Mouse (Mus musculus): ENCODE results near the gene Gm6583.

- TF ChIP-seq POLR2A (IDR thresholded peaks at IDR 0.05; ENCODE audit: borderline replicate concordance, extremely low read depth, insufficient read depth, insufficient read length, poor library complexity, severe bottlenecking) (no peak), CTCF (IDR thresholded peaks at IDR 0.05; ENCODE audit: borderline replicate concordance, extremely low read depth, insufficient read depth, insufficient read length) (no peak)
Observed at GRCm38 (mm10) chr5:112344092-112344960, 11.5 kb downstream of the Gm6583 start.
